Mouse (Mus musculus) heart, embryonic 15.5 days (tissue): ENCODE results near the gene Tssk1. TPM values are rescaled to one million over a fixed set of nuclear protein-coding genes. Genes with fewer than 3 reads are reported as not detected.
A peak's percentile ranks its signal among the peaks of the same experiment; 100 is the strongest.

Experiments
- ATAC-seq: fragments of 200-750 bp; cut with Nextera tagmentation; replicated peaks from 2 replicates; pipeline ENCODE4 v1.8.0; 2017; ENCODE audit warnings: low read depth, moderate TSS enrichment; ENCODE audit not compliant: insufficient number of reproducible peaks, insufficient read depth, low FRiP score
- H3K27ac ChIP-seq: fragments of 300-500 bp; sonication (generic); 2 replicates; pipeline ENCODE4 v1.5.1; 2015; ENCODE audit warnings: mild to moderate bottlenecking, inconsistent platforms
- H3K27me3 ChIP-seq: fragments of 300-500 bp; sonication (generic); 2 replicates; pipeline ENCODE4 v1.6.1; 2015; ENCODE audit warnings: inconsistent platforms
- H3K36me3 ChIP-seq: fragments of 300-500 bp; sonication (generic); 2 replicates; pipeline ENCODE4 v1.6.1; 2015; ENCODE audit warnings: mild to moderate bottlenecking, inconsistent platforms
- H3K4me1 ChIP-seq: fragments of 300-500 bp; sonication (generic); replicated peaks from 2 replicates; pipeline ENCODE4 v1.6.1; 2015; ENCODE audit warnings: inconsistent platforms
- H3K4me2 ChIP-seq: fragments of 300-500 bp; sonication (generic); 2 replicates; pipeline ENCODE4 v1.6.1; 2015; ENCODE audit warnings: inconsistent platforms, mild to moderate bottlenecking, moderate library complexity
- H3K4me3 ChIP-seq: fragments of 300-500 bp; sonication (generic); 2 replicates; pipeline ENCODE4 v1.5.1; 2015; ENCODE audit warnings: mild to moderate bottlenecking, inconsistent platforms
- H3K9ac ChIP-seq: fragments of 300-500 bp; sonication (generic); 2 replicates; pipeline ENCODE4 v1.6.1; 2015; ENCODE audit warnings: mild to moderate bottlenecking, inconsistent platforms
- H3K9me3 ChIP-seq: fragments of 300-500 bp; sonication (generic); replicated peaks from 2 replicates; pipeline ENCODE4 v1.6.1; 2016; ENCODE audit warnings: inconsistent platforms
- WGBS: fragments of 180-500 bp; shearing (Covaris S2); methylation state at CpG from one replicate; pipeline ENCODE4 v1.1.7; 2015; ENCODE audit warnings: mixed read lengths; 5-methylcytosine and 5-hydroxymethylcytosine counted together
- polyA plus RNA-seq: library from polyadenylated mRNA; unstranded; fragments of >200 nt; fragmentation: Nextera tagmentation; extraction: Ambion mirVana; gene quantifications from 2 replicates; pipeline ENCODE4 v1.2.1, GENCODE M21; 2015

The Tssk1 gene
- polyA plus RNA-seq, 1 experiment from 2014 or later = 0.03 TPM

- no peak for ATAC-seq
- 21% methylated on average over 4 of the region's 4 CpGs for WGBS
- Histone ChIP-seq H3K4me2 (no peak overlapping the region), H3K27me3 (no peaks in the 10 kb centered on the region), H3K27ac (peak overlapping the region; percentile 17), H3K9me3 (no peaks in the 10 kb centered on the region), H3K4me3 (no peak overlapping the region), H3K4me1 (peaks cover 36% of the 10 kb centered on the region), H3K9ac (no peak overlapping the region), H3K36me3 (peaks cover 11% of the 10 kb centered on the region; the same call in 1 of the 2 replicates)
Measured at GRCm38 (mm10) chr16:17872995-17873394, 21.0 kb upstream of the Tssk1 start.

- peaks cover 41% of the 10 kb centered on the region for H3K4me1 ChIP-seq
- H3K9ac ChIP-seq = no peak overlapping the region
- peaks cover 9% of the 10 kb centered on the region; the same call in 1 of the 2 replicates for H3K36me3 ChIP-seq
- no peak; the same call in 1 of the 2 replicates for ATAC-seq
- H3K9me3 ChIP-seq = no peaks in the 10 kb centered on the region
- no peaks in the 10 kb centered on the region for H3K27me3 ChIP-seq
- no peak overlapping the region for H3K4me3 ChIP-seq
- H3K27ac ChIP-seq = peak overlapping the region; percentile 52
- WGBS = 30% methylated on average over 4 of the region's 4 CpGs
- H3K4me2 ChIP-seq = no peak overlapping the region
Measured at GRCm38 (mm10) chr16:17875174-17875573, 18.8 kb upstream of the Tssk1 start.

DNA sequence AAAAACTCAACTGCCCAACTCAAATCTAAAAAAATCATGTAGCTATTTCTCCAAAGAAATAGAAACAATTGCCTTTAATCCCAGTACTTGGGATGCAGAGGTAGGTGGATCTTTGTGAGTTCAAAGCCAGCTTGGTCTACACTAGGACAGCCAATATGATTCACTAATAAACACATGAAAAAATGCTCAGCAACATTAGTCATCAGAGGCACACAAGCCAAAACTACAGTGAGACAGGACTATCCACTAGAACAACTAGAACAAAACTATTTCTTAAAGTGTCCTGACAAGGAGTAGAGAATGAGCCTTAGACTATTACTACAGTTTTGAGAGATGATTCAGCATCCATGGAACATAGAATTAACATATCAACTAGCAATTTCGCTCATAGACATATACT is 17.9 kb upstream of the Tssk1 start:
- WGBS = 87% methylated on average over 1 of the region's 1 CpGs
- no peaks in the 10 kb centered on the region for H3K27me3 ChIP-seq
- no peak overlapping the region for H3K4me3 ChIP-seq
- peaks cover 37% of the 10 kb centered on the region for H3K4me1 ChIP-seq
- ATAC-seq = no peak
- no peak overlapping the region for H3K27ac ChIP-seq
- H3K9me3 ChIP-seq = no peaks in the 10 kb centered on the region
- H3K36me3 ChIP-seq = peaks cover 7% of the 10 kb centered on the region; the same call in 1 of the 2 replicates
- H3K4me2 ChIP-seq = no peak overlapping the region
- H3K9ac ChIP-seq = no peak overlapping the region

- no peak overlapping the region for H3K4me3 ChIP-seq
- H3K27me3 ChIP-seq = no peaks in the 10 kb centered on the region
- ATAC-seq = no peak
- H3K36me3 ChIP-seq = no peaks in the 10 kb centered on the region; the same call in 1 of the 2 replicates
- no peak overlapping the region for H3K27ac ChIP-seq
- WGBS = 80% methylated on average over 4 of the region's 4 CpGs
- H3K9me3 ChIP-seq = no peaks in the 10 kb centered on the region
- H3K9ac ChIP-seq = no peak overlapping the region
- peaks cover 29% of the 10 kb centered on the region for H3K4me1 ChIP-seq
- H3K4me2 ChIP-seq = no peak overlapping the region
Measured at GRCm38 (mm10) chr16:17879571-17879970, 14.5 kb upstream of the Tssk1 start.

GRCm38 (mm10) chr16:17882196-17882595 is 11.8 kb upstream of the Tssk1 start:
- no peaks in the 10 kb centered on the region for H3K9me3 ChIP-seq
- H3K27ac ChIP-seq = no peak overlapping the region
- no peak for ATAC-seq
- H3K4me1 ChIP-seq = peaks cover 20% of the 10 kb centered on the region
- no peak overlapping the region for H3K4me2 ChIP-seq
- no peaks in the 10 kb centered on the region for H3K27me3 ChIP-seq
- H3K36me3 ChIP-seq = no peaks in the 10 kb centered on the region; the same call in 1 of the 2 replicates
- H3K9ac ChIP-seq = no peak overlapping the region
- H3K4me3 ChIP-seq = no peak overlapping the region

DNA sequence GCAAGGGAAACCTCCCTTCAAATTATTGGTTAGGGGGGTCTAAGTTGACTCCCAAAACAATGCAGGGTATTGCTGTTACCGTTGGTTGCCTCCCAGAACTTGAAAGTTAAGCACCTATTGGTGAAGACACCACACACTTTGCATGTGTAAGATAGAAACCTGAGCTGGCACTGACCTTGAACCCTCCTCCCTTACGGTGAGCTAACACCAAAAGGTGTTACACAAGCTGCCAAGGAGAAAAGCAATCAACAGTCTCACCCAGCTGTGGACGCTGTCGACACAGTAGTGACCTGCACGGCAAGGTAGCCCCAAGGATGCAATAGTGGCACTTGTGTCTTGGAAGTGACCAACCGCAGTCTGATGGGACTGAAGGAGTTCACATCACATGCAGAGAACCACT is 9.9 kb upstream of the Tssk1 start:
- Histone ChIP-seq H3K36me3 (no peaks in the 10 kb centered on the region; the same call in 1 of the 2 replicates), H3K27me3 (no peaks in the 10 kb centered on the region), H3K4me1 (peaks cover 20% of the 10 kb centered on the region), H3K4me2 (no peak overlapping the region), H3K27ac (no peak overlapping the region), H3K4me3 (no peak overlapping the region), H3K9me3 (no peaks in the 10 kb centered on the region), H3K9ac (no peak overlapping the region)
- 60% methylated on average over 6 of the region's 6 CpGs for WGBS
- ATAC-seq = no peak

- H3K27me3 ChIP-seq = no peaks in the 10 kb centered on the region
- no peaks in the 10 kb centered on the region for H3K36me3 ChIP-seq
- H3K4me1 ChIP-seq = peaks cover 30% of the 10 kb centered on the region
- H3K9ac ChIP-seq = no peak overlapping the region
- no peak overlapping the region for H3K27ac ChIP-seq
- H3K9me3 ChIP-seq = no peaks in the 10 kb centered on the region
- peak overlapping the region; percentile 95 for H3K4me3 ChIP-seq
- 82% methylated on average over 6 of the region's 6 CpGs for WGBS
- H3K4me2 ChIP-seq = peak overlapping the region; percentile 73
- no peak for ATAC-seq
Measured at GRCm38 (mm10) chr16:17889689-17890341, 4.2 kb upstream of the Tssk1 start.

GRCm38 (mm10) chr16:17890342-17890727 is 3.7 kb upstream of the Tssk1 start:
- H3K4me3 ChIP-seq = peak overlapping the region; percentile 95
- no peak overlapping the region for H3K27ac ChIP-seq
- no peaks in the 10 kb centered on the region for H3K9me3 ChIP-seq
- peaks cover 30% of the 10 kb centered on the region for H3K4me1 ChIP-seq
- peak overlapping the region; percentile 96 for H3K9ac ChIP-seq
- H3K36me3 ChIP-seq = no peaks in the 10 kb centered on the region
- 48% methylated on average over 2 of the region's 2 CpGs for WGBS
- ATAC-seq = no peak
- peak overlapping the region; percentile 73 for H3K4me2 ChIP-seq
- H3K27me3 ChIP-seq = no peaks in the 10 kb centered on the region

- H3K36me3 ChIP-seq = no peaks in the 10 kb centered on the region
- peak overlapping the region; percentile 97 for H3K27ac ChIP-seq
- no peaks in the 10 kb centered on the region for H3K9me3 ChIP-seq
- H3K4me1 ChIP-seq = peaks cover 30% of the 10 kb centered on the region
- H3K4me2 ChIP-seq = peak overlapping the region; percentile 73
- no peaks in the 10 kb centered on the region for H3K27me3 ChIP-seq
- H3K9ac ChIP-seq = peak overlapping the region; percentile 96
- H3K4me3 ChIP-seq = peak overlapping the region; percentile 95
- WGBS = under 1% methylated on average over 44 of the region's 44 CpGs
- peak; percentile 59 for ATAC-seq
Measured at GRCm38 (mm10) chr16:17890917-17891566, 3.0 kb upstream of the Tssk1 start.

DNA sequence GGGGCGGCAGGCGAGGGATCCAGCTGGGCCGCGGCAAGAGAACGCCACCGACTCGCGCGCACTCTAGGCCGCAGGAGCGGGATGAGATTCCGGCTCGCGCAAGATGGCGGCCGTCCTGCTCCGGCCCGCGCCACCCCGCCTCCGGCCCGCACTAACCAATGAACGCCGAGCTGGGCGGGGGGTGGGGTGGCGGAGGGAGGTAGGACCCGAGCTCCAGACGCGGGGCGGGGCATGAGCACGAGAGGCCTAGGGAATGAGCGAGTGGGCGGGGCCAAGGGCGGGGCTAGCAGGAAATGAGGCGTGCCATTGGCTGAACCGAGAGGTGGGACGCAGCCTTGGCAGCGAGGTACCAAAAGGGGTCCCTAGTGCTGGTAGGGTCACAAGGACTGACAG is 2.5 kb upstream of the Tssk1 start, which contains the start of gene Gm20518:
Gene Gm20518 (minus strand): TSS at position 105 of the 393 bp plus-strand sequence.
- Histone ChIP-seq H3K4me3 (peak within 1 kb of the TSS; percentile 95), H3K4me2 (peak within 1 kb of the TSS; percentile 73), H3K27ac (peak within 1 kb of the TSS; percentile 97), H3K9ac (peak within 1 kb of the TSS; percentile 96), H3K36me3 (no peaks in the 10 kb centered on the region), H3K4me1 (peaks cover 30% of the 10 kb centered on the region), H3K27me3 (no peaks in the 10 kb centered on the region), H3K9me3 (no peaks in the 10 kb centered on the region)
- under 1% methylated on average over 38 of the region's 38 CpGs for WGBS
- ATAC-seq = peak; percentile 97

DNA sequence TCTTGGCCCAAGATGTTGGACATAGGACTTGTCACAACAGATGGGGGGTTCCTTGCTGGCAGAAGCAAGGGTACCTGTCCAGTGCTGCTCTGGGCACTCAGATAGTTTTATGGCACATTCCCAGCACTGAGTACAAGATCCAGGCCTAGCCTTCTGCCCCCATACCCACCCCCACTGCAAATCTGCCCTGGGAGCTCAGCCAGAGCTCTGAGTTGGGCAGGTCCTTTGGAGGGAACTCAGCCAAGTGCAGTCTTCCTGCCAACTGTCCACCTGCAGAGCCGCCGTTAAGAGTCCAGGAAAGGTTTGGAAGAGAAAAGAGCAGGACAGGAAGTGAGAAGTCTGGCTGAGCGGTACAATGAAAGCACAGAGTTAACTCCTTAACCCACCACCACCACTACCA is 1.4 kb upstream of the Tssk1 start:
- Histone ChIP-seq H3K27me3 (no peaks in the 10 kb centered on the region), H3K27ac (peak overlapping the region; percentile 72), H3K9me3 (no peaks in the 10 kb centered on the region), H3K36me3 (no peaks in the 10 kb centered on the region), H3K4me1 (peaks cover 28% of the 10 kb centered on the region), H3K4me2 (no peak overlapping the region), H3K9ac (no peak overlapping the region), H3K4me3 (no peak overlapping the region)
- WGBS = 37% methylated on average over 3 of the region's 3 CpGs
- ATAC-seq = no peak

GRCm38 (mm10) chr16:17896091-17896490 is 2.1 kb downstream of the Tssk1 start:
- Histone ChIP-seq H3K4me1 (peaks cover 12% of the 10 kb centered on the region), H3K9me3 (no peaks in the 10 kb centered on the region), H3K4me2 (no peak overlapping the region), H3K9ac (no peak overlapping the region), H3K27me3 (no peaks in the 10 kb centered on the region), H3K4me3 (no peak overlapping the region), H3K27ac (no peak overlapping the region), H3K36me3 (peaks cover 23% of the 10 kb centered on the region; the same call in 1 of the 2 replicates)
- ATAC-seq = no peak
